Mouse (Mus musculus) Patski (cell line): ENCODE measurements around the gene Gm28308. TPM values are rescaled to one million over a fixed set of nuclear protein-coding genes. Genes with fewer than 3 reads are reported as not detected.
A peak's percentile ranks its signal among the peaks of the same experiment; 100 is the strongest.

Experiments used
- ATAC-seq: fragments of 100-300 bp; one replicate; pipeline ENCODE4 v1.8.0; 2021
- CTCF ChIA-PET: fragments of 350-600 bp; sonication (Branson Sonifier 250); formaldehyde crosslinking; loops from one replicate; lab custom pipeline; 2022; ENCODE audit warnings: inconsistent platforms; lab: Charles Lee
- POLR2A ChIA-PET: fragments of 350-600 bp; sonication (Branson Sonifier 250); formaldehyde crosslinking; loops from one replicate; lab custom pipeline; 2022; ENCODE audit warnings: antibody characterized with exemption, inconsistent platforms; lab: Charles Lee
- DNase-seq: peaks from one replicate; pipeline ENCODE4 v3.0.0-alpha.2; 2011; ENCODE audit warnings: low read depth, low spot score
- H3K27me3 ChIP-seq: fragments of 371-371 bp; one replicate; pipeline ENCODE4 v1.5.1; 2021
- CTCF ChIP-seq: fragments of 100-300 bp; IDR thresholded peaks from one replicate; pipeline ENCODE4 v1.5.1; 2021
- in situ Hi-C: fragments of 300-500 bp; cut with MboI; formaldehyde crosslinking; loops from 3 replicates; pipeline ENCODE4 v1.11.1; 2018; ENCODE audit warnings: low pct_unique_long_range_greater_than_20kb, mixed read lengths
- polyA plus RNA-seq: library from polyadenylated mRNA; unstranded; gene quantifications from one replicate; pipeline ENCODE4 v1.2.3, GENCODE M21; 2021

The Gm28308 gene
- polyA plus RNA-seq, 1 experiment from 2014 or later = 8.7 TPM

DNA sequence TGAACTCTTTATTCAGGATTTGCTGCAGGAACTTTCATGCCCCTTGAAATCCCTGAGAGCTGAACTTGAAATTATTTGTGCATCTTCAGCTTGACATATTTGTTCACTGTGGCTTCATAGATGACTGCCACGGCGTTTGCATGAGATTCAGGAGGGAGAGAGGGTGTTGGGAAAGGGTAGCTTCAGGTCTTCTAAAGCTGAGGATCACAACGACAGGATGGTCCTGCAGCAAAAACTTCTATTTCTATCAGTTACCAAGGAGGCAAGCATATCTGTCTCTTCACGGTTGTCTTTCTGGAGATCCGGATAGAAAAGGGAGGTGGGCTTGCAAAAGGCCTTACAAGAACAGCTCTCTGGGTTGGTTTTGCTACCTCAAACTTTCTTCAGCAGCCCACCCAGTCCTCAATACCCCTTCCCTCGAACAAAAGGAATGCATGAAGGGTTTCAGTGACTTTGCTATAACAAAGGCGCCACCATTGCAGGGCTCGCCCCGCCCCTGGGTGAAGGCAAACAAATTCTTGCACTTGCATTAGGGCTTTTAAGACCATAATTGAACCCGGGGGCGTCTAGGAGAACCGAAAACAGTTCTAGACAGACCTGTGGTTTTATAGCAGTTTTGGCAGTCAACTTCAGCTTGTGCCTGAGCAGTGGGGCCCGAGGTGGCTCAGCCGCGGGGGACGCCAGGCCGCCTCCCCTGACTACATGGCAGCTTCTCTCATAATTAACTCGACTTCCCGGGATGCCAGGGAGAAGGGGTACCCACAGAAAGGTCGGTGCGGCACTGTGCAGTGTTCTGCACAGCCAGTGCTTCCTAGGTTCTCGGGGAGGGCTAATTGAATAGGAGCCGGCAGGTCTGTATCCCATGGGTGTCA lies 34.9 kb upstream of the Gm28308 start:
- TF ChIP-seq CTCF = no peak
- CTCF ChIA-PET = interaction anchor here (4.4 kb wide), 1 partner anchor 9 kb away, joined by 27 read pairs; no protein-coding TSS in a partner anchor
- in situ Hi-C loops = loop anchor here (25.0 kb wide), 1 partner anchor 1261 kb away; no protein-coding TSS in a partner anchor
- ATAC-seq (no peak), DNase-seq (no peak)
- POLR2A ChIA-PET = interaction anchor here (0.9 to 21.2 kb wide), 3 partner anchors 9 to 25 kb away, joined by 4 to 778 read pairs (median 6); partner anchors contain the start of genes Gm28308, Hoxa3, Hoxa6 and Hoxa7
- no peaks in the 10 kb centered on the region for H3K27me3 ChIP-seq

DNA sequence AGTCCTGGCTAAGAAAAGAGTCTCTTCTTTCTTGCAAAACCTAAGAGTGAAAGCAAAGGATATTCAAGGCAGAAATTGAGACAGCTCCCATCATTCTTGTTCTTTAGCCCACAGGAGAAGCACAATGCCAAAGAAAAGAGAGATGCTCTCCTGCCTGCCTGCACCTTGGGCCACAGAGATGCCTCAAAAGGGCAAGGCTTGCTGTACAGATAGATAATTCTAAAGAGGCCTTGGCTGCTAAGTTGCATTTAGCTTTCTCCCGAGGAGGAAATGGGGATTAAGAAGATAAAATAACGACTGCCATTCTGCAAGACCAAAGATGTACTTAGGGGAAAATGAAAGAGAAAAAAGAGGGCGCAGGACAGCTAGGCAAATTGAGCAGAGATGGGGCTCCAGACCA lies 33.8 kb upstream of the Gm28308 start:
- ATAC-seq (peak; percentile 2), DNase-seq (no peak)
- TF ChIP-seq CTCF = no peak
- ChIA-PET POLR2A (interaction anchor here (0.6 to 21.2 kb wide), 5 partner anchors 8 to 590 kb away, joined by 5 to 778 read pairs (median 6); partner anchors contain the start of genes 5730596B20Rik, Gm28308, Hoxa3 and Hoxa6), CTCF (interaction anchor here (1.3 to 4.4 kb wide), 3 partner anchors 10 to 69 kb away, joined by 4 to 27 read pairs (median 5); partner anchors contain the start of gene 5730596B20Rik)
- no peaks in the 10 kb centered on the region for H3K27me3 ChIP-seq
- in situ Hi-C loops = loop anchor here (25.0 kb wide), 1 partner anchor 1260 kb away; no protein-coding TSS in a partner anchor

DNA sequence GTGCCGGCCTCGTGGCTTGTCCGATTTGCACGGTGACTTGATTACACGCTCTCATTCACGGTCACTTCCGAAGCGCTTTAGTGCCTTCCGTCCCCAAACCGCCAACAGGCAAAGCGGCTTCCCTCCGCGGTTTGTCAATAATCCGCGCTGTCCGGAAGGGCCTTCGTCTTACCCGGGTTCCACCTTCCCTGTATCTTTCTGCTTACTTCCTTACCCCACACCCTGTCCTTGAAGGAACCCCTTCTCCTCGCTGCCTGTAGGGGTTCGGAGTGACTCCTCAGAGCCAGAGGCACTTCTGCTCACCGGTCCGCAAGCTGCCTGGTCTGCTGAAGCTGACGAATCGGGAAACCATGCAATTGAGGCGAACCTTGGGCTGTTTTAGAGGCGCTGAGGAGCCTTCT lies 33.3 kb upstream of the Gm28308 start:
- no peaks in the 10 kb centered on the region for H3K27me3 ChIP-seq
- peak; percentile 56 for ATAC-seq
- in situ Hi-C loops = loop anchor here (25.0 kb wide), 1 partner anchor 1259 kb away; no protein-coding TSS in a partner anchor
- ChIA-PET POLR2A (interaction anchor here (0.6 to 21.2 kb wide), 7 partner anchors 8 to 591 kb away, joined by 4 to 778 read pairs (median 6); partner anchors contain the start of genes 5730596B20Rik, Gm28308, Hoxa13 and Hoxa3), CTCF (interaction anchor here (1.3 to 4.4 kb wide), 3 partner anchors 10 to 69 kb away, joined by 4 to 27 read pairs (median 5); partner anchors contain the start of gene 5730596B20Rik)
- no peak for DNase-seq
- TF ChIP-seq CTCF = no peak

DNA sequence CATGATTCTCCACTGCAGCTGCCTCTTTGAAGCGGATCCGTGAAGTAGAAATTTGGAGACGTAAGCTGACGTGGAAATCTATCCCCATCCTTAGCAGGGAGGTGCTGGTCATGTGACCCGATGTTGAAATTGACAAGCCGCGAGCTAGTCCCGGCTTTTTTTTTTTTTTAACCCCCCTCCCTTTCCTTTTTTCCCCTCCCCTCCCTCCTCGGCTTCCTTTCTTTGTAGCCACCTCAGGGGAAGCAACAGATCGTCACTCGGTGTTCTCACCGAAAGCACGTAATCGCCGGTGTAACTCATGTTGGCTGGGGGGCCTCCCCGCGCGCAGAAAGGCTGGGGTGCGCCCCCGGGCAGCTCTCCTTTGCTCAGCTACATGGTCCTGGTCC lies 32.6 kb upstream of the Gm28308 start, which contains the start of gene Hoxa11:
Hoxa11 (minus strand) TSS at position 54 of the 386 bp plus-strand sequence.
- in situ Hi-C loops = loop anchor here (25.0 kb wide), 1 partner anchor 1258 kb away; no protein-coding TSS in a partner anchor
- POLR2A ChIA-PET = interaction anchor here (1.1 to 21.2 kb wide), 6 partner anchors 11 to 73 kb away, joined by 4 to 778 read pairs (median 9); partner anchors contain the start of genes 5730596B20Rik, Gm28308, Hoxa13 and Hoxa3
- DNase-seq (no peak), ATAC-seq (peak; percentile 22)
- TF ChIP-seq CTCF = no peak
- no peaks in the 10 kb centered on the region for H3K27me3 ChIP-seq
- CTCF ChIA-PET = interaction anchor here (1.0 to 4.4 kb wide), 6 partner anchors 10 to 68 kb away, joined by 4 to 27 read pairs (median 5); partner anchors contain the start of genes 5730596B20Rik and Hoxa9

DNA sequence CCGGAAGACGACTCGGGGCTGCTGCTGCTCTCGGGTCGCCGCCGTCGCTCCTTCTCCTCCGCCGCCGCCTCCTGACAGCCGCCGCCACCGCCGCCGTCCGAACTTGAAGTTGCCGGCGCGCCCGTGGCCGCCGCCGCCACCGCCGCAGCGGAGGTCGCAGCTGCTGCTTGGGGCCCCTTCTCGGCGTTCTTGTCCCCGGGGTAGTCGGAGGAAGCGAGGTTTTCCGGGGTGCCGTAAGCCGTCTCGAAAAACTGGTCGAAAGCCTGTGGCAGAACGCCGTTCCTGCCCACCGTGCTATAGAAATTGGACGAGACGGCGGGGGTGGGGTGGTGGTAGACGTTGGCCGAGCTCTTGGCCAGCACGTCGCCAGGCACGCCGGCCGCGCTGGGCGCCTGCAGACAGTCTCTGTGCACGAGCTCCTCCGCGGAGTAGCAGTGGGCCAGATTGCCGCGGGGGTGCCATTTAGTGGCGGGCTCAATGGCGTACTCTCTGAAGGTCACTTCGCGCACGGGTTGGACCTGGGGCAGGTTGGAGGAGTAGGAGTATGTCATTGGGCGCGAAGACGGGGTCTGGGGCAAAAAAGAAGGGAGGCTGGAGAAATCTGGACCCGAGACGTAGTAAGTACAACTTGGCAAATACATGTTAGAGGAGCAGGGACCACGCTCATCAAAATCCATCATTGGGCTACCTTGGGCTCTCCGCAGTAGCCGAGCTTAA lies 32.1 kb upstream of the Gm28308 start:
- in situ Hi-C loops = loop anchor here (25.0 kb wide), 1 partner anchor 1258 kb away; no protein-coding TSS in a partner anchor
- H3K27me3 ChIP-seq = no peaks in the 10 kb centered on the region
- DNase-seq = no peak
- POLR2A ChIA-PET = interaction anchor here (0.6 to 21.2 kb wide), 7 partner anchors 11 to 72 kb away, joined by 3 to 778 read pairs (median 8); partner anchors contain the start of genes 5730596B20Rik, Gm28308, Hoxa13 and Hoxa3
- TF ChIP-seq CTCF = no peak
- ATAC-seq = no peak
- CTCF ChIA-PET = interaction anchor here (1.0 to 4.4 kb wide), 6 partner anchors 9 to 68 kb away, joined by 4 to 27 read pairs (median 5); partner anchors contain the start of genes 5730596B20Rik and Hoxa9

DNA sequence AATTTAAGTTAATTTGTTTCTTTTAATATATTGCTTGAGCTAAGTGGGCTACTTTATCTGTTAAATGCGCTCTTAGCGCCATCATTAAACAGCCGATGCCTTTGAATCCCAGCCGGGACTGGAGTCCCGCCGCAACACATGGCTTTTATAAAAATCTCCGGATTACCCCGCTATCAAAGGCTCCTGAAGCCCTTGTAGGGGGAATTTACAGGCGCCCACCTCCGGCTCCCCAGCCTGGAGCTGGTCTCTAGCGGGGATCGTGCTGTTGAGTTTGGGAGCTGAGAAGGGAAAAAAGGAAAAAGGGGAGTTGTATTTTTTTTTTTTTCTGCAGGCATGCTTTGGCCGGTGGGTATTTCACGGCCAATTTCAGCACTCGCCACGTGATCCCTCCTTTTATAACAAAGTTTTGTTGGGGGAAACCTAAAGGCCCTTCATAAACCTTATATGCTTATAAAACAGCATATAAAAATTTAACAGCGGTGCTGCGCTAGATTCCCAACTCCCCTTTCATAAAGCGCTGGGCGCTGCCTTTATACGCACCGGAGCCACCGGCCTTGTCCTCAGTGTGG lies 31.4 kb upstream of the Gm28308 start:
- in situ Hi-C loops = loop anchor here (25.0 kb wide), 1 partner anchor 1257 kb away; no protein-coding TSS in a partner anchor
- TF ChIP-seq CTCF = no peak
- CTCF ChIA-PET = interaction anchor here (1.0 to 4.4 kb wide), 3 partner anchors 9 to 33 kb away, joined by 5 to 27 read pairs (median 6); no protein-coding TSS in a partner anchor
- no peaks in the 10 kb centered on the region for H3K27me3 ChIP-seq
- no peak for DNase-seq
- POLR2A ChIA-PET = interaction anchor here (0.6 to 21.2 kb wide), 5 partner anchors 12 to 710 kb away, joined by 3 to 778 read pairs (median 3); partner anchors contain the start of genes Gm28308, Hoxa3, Hoxa6 and Hoxa7
- ATAC-seq = no peak

DNA sequence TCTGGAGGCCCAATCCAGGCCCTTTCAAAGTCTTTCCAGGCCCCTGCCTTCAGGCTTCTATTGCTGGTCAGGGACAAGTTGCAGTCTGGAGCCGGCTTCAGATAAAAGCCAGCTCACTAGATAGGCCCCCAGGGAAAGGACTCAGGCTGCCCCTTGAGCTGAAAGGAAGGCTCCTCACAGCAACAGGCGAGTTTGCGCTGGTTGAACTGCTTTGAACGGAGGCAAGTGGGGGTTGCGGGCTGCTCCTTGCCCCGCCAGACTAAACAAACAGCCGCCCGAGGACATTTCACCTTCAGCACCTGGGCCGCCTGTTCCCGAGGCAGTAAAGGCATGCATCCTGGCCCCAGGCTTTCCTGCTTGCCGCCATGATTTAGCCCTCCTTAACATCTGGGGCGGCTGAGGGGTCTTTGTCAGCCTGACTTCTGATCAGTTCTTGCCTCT lies 30.6 kb upstream of the Gm28308 start:
- ChIA-PET POLR2A (interaction anchor here (21.2 kb wide), 1 partner anchor 21 kb away, joined by 778 read pairs; the partner anchor contains the start of genes Gm28308, Hoxa3, Hoxa6 and Hoxa7), CTCF (interaction anchor here (0.7 to 1.1 kb wide), 2 partner anchors 14 to 20 kb away, joined by 3 to 4 read pairs; no protein-coding TSS in a partner anchor)
- TF ChIP-seq CTCF = no peak
- H3K27me3 ChIP-seq = no peaks in the 10 kb centered on the region
- in situ Hi-C loops = loop anchor here (25.0 kb wide), 1 partner anchor 1256 kb away; no protein-coding TSS in a partner anchor
- DNase-seq = no peak
- ATAC-seq = no peak

DNA sequence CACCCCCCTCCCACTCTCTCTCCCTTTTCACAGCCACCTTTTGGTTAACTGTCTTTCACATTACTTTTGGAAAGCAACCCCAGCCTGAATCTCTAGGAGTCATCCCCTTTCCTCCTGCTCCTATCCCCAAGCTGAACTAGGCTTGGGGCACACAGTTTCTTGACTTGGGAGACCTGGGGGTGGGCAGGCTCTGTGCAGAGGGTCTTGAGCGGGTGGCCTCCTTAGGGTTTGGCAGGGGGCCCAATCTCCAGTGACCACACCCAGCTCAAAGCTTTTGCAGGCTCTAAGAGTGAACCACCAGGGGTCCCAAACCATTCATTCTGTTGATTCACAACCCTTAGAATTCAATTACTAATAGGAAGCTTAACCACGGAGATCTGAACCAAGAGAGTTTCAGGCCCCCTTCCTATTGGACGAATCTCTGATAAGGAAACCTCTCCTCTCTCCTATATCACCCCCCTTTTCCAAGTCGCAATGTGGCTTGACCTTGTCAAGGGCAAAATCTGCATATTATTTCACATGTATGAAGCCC lies 29.7 kb upstream of the Gm28308 start:
- no peaks in the 10 kb centered on the region for H3K27me3 ChIP-seq
- POLR2A ChIA-PET = interaction anchor here (21.2 to 37.4 kb wide), 2 partner anchors 20 to 65 kb away, joined by 378 to 778 read pairs; partner anchors contain the start of genes 5730596B20Rik, Gm28308, Hoxa3 and Hoxa6
- TF ChIP-seq CTCF = no peak
- no peak for ATAC-seq
- no peak for DNase-seq
- in situ Hi-C loops = loop anchor here (25.0 kb wide), 1 partner anchor 1256 kb away; no protein-coding TSS in a partner anchor
- CTCF ChIA-PET = interaction anchor here (1.1 kb wide), 2 partner anchors 11 to 20 kb away, joined by 4 to 6 read pairs; no protein-coding TSS in a partner anchor
